Mouse (Mus musculus) olfactory bulb, adult 2 months (tissue): Measurements from ENCODE around the gene Slc25a27.

Experiments
- CTCF ChIP-seq: fragments of 200-500 bp; IDR thresholded peaks from 2 replicates; pipeline ENCODE4 v1.5.1; 2012; ENCODE audit warnings: low read depth, mild to moderate bottlenecking, low read length, moderate library complexity; ENCODE audit not compliant: insufficient read depth
- POLR2A ChIP-seq: fragments of 200-500 bp; IDR thresholded peaks from 2 replicates; pipeline ENCODE4 v1.6.1; 2012; ENCODE audit warnings: mild to moderate bottlenecking, low read depth, low read length, moderate library complexity; ENCODE audit not compliant: insufficient read depth

DNA sequence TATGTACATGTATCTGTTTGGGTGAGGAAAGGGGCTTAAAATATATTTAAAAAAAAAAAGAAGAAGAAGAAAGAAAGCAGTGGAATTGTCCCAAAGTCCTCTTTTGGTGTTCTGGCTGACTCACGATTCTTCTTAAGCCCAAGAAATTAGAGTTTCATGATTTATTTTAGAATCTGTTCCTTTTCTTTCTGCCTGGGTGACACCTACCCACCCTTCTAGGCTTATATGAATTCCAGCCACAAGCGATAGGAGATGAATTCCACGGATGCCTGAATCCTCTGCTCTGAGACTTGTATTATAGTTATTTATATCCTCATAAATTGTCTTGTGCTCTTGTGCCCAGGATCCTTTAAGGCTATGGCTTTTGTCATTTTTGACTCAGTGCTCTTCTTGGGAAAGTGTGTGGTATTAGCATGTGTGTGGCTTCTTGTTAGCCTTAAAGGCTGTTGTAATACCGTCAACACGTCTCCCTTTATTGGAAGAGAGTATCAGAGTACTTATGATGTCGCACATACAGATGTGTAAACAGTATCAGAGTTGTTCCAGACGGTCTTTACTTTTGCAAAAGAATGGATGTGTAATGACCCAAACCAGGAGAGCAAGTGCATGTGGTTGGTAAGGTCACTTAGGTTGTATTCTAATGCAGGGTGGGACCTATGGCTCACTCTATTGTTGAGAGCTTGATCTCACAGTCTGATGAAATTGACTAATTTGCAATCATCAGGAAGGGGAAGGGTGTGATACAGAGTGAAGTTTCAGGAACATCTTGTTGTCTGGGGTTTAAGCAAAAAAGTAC, 44.7 kb upstream of the Slc25a27 start:
- TF ChIP-seq CTCF (no peak), POLR2A (no peak)
